Mouse (Mus musculus): ENCODE results near the gene Ctnnbl1.

Gene Ctnnbl1

DNA sequence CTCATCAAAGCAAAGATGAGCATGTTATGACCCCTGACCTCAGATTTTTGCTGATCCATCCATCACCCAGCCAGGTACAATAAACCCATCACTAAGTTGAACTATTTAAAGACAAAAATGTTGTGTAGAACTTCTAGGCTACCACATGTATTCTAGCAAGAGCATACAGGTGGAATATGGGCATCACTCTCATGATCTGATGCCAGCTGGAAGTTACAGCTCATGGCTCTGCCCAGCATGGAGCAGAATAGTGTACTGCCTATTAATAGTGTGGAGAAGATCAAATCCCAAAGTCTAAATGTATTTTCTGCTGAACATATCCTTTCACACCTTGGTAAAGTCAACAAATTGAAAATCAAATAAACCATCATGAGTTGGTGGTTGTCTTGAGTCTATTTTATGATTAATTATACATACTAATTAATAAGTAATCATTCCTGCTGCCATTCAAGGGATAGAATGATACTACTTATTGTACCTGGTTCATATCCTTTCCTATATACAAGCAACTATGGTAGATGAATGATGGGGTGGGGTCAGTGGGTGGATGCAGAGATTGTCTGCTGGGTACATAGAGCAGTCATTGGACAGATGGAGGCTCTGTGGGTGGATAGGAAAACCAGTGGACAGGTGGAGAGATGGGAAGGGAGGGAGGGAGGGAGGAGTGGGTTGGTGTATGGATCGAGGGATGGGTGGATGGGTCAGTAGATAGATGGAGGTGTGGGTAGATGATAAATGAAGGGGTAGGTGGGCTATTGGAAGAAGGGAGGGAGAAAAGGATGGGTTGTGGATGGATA lies 58.6 kb downstream of the Ctnnbl1 start:
- DNase-seq, result no peak

DNA sequence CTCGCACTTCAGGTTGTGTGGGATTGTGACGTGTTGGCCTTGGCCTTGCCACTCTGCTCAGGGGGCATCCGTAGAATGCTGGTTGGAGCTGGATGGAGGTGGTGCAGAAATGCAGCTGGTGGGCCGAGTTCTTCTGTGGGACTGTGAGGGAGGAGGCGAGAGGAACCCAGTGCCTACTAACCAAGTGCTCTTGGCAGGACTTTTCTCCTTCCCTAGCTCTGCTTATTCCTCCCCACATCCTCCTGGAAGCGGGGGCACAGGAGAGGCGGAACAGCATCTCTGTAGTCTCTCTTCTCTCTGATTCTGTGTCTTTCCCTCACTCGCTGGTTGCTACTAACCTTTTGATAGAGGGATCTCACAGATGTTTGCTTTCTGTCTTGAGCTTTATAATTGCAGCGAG lies 62.3 kb downstream of the Ctnnbl1 start:
- DNase-seq, result no peak

DNA sequence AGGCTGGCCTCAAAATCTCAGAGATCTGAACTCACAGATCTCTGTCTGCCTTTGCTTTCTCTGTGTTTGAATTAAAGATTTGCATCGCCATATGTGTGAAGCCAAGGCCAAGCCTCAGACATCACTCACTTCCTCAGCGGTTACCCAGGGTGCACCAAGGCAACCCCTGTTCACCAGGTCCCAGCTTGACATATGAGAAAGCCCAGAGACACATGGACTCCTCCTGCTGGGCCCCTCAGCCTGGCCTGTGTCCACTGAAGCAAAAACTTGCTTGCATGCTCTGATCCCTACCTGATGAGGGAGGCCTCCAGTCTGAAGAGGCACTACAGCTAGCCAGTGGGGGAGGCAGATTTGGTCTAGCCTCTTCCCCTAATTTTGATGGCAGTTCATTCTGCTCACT lies 63.1 kb downstream of the Ctnnbl1 start:
- no peak for DNase-seq

DNA sequence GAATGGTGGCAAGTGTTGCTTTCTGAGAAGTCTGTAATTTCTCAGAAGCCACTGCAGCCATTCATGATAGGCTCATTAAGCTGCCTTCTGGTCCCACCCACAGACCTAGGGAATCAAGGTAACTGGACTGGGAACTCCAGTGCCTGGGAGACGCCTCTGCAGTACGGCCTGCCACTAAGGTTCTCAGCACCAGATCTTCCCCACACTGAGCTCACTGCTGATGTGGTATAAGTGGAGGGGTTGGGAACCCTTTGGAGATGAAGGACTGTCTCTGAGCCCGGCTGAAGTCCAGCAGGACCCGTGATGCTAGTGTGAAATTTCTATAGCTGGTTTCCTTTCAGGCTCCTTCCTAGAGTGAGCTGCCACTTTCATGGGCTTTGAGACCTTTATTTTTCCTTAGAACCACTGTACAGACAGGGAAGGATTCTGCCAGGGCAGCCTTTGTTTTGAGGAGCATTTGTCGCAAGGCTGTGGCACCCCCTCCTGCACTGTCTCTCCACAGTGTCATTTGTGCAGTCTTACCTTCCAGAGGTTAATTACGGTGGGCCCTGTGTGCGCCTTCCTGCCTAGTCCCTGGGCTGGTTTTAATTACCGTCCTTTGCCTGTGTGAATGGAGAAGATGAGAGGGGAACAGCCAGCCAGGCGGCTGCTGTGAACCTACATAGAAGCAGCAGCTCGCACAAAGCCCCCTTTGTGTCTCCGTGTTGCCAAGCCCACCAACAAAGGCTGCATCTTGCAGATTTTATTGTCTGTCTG lies 63.7 kb downstream of the Ctnnbl1 start:
- no peak for DNase-seq

DNA sequence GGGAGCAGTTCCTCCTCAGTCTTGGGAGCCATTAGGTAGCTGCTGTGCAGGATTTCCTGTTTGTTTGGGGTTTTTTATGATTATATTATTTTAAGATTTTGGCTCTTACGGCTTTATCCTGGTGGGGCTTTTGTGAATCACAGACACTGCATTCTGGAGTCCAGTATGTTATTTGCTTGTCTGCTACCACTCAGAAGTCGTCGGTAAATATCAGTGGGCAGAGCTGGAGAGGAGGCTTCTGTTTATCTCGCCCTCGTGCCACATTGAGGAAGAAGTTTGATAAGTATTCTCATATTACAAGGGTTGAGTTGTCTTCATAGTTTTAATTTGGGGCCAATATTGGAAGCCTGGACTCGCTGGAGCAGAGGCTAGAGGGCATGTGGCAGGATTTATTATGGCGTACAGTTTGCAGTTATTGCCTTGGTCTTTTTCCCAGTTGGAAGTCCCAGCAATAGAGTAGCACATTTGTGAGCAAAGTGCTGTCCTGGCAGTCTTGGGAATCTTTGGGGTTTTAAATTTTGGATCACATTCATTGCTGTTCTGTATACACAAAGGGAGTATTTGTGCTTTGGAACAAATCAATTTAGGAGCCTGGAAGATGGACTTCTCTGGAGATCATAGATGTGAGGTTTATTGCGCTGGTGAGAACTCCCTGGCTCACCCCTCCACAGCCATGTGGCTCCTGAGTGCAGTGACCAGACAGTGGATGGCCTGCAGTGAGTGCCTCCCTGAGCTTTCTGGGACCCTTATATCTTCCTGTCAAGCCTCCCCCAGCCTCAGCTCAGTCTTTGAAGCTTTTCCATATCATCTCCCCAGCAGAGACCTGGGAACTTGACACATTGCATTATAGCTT lies 64.5 kb downstream of the Ctnnbl1 start:
- no peak for DNase-seq

DNA sequence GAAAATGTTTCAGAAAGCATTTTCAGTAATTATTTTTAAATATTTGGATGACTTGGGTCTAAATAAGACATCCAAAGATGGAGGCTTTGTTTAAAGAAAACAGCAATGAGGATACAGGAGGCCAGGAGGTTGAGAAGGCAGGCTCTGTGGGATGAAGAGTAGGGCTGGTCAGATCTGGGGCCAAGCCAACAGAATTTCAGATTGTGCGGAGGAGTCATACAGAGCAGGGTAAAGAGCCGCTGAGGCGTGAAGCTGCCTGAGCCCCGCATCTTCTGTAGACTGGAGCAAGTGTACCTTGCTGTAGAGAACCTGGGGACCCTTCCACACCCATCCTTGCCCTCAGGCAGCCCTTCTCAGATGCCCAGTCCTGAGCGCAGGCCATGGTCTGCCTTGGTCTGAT lies 65.5 kb downstream of the Ctnnbl1 start:
- no peak for DNase-seq

DNA sequence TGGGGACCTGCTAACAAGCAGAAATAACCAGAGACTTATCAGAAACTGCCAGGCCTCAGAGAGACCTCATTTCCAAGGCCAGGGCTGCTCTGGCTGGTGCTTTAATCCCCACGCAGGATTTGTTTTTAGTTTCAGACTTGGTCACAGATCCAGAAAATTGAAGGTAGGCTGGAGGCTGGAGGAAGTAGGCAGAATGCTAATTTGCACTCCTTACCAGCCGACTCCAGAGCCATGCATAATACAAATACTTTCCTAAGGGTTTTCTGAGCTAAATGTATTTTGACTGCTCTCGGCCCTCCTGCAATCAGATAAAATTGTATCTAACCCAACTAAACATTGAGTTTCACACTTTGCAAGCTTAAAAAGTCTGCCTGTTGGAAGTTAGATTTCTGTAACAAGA lies 67.2 kb downstream of the Ctnnbl1 start:
- DNase-seq, result no peak

- no peak for DNase-seq
These were observed 67.9 kb downstream of the Ctnnbl1 start for GRCm38 (mm10) chr2:157805091-157805490.

- no peak for DNase-seq
These were observed 69.9 kb downstream of the Ctnnbl1 start for GRCm38 (mm10) chr2:157807076-157807475.

DNA sequence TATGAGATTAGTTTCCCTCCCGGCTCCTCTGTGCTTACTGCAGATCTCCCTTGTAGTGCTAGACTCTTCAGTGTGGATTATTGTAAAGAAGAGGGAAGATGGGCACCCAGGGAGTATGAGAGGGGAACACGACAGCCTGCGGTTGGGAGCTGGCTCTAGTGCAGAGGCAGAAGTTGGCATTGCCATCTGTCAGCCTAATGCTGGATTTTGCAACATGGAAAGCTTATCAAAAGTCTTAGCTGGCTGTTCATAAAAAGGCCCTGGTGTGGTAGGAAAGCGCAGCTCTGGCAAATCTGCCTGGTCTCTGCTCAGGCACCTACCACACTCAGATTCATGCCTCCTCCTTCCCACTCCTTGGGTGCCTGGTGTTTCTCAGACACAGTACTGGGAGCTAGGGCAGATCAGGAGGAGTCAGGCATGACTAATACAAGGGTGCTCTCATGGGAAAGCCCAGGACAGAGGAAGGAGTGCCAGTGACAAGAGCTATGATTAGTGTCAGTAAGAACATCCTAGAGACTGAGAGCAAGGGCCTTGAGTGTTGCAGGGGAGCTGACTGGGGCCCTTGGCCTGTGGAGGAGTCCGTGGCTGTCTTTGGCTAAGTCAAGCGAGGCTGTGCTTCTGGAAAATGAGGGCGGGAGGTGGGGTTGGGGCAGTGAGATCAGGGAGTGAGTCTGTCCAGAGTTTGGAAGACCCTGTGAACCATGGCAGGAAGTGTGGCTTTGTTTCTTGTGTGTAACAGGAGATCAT lies 70.6 kb downstream of the Ctnnbl1 start:
- DNase-seq, result no peak

GRCm38 (mm10) chr2:157808368-157808923 lies 71.2 kb downstream of the Ctnnbl1 start:
- no peak for DNase-seq

DNA sequence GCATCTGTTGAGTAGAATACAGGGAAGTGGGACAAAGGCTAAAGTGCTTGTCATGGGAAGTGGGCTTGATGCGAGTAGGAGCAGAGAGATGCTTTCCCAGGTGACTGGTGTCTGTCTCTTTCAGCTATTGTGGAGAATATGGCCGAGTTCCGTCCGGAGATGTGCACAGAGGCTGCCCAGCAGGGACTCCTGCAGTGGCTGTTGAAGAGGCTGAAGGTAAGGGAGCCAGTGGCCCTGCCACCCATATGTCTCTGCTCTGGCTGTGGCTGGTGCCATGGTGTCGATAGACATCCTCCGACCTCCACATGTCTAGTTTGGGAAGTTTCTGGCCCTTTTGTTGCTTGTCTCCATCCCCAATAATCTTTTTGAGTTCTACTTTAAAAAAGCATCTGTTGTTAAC lies 72.1 kb downstream of the Ctnnbl1 start:
- no peak for DNase-seq

DNA sequence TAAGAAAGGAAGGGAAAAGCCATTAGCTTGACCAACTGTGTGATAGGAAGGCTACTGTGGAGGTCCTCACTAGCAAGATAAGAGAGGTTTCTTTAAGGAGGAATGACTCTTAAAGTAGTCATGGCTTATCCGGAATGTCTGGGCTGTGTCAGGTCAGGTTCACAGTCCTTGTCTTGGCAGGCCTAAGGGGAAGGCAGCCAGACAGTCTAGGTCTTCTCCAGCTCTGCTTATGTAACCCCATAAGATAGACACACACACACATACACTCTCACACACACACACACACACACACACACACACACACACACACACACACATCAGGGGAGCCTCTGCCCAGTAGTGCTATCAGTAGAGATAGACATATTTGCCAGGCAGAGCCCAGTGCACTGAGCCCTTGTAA lies 73.5 kb downstream of the Ctnnbl1 start:
- DNase-seq, result no peak

DNA sequence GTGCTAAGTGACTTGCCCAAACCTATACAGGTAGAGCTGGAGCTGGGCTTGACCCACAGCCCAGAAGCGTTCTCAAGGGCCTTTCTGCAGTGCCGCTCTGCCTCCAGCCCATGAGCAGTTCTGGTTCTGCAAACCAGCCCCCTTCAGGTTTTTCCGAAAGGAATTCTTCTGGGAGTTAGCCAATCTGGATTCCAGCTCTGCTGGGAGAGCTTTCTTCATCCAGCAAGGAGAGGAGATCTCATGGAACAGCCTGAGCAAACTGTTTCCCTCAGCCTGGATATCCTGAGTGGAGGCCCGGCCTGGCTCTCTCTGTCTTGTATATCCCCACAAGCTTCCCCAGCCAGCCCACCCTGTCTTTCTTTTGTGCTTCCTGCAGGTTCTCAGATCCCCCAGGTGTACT lies 75.9 kb downstream of the Ctnnbl1 start:
- DNase-seq, result no peak

GRCm38 (mm10) chr2:157814116-157814964 lies 77.1 kb downstream of the Ctnnbl1 start:
- no peak for DNase-seq

DNA sequence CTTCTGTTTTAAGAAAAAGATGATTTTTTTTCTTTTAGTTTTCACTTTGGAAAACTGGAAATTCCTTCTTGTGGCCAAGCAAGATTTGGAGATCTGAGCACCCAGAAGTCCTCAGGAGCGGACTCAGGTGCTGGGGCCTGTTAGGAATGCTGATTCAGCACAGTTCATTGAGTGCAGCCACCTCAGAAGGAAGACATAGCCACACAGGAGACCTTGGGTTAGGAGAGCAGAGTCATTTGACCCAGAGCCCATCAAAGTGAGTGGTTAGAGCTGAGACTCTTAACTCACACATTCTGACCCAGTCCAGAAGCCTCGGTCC lies 77.7 kb downstream of the Ctnnbl1 start:
- DNase-seq, result no peak

DNA sequence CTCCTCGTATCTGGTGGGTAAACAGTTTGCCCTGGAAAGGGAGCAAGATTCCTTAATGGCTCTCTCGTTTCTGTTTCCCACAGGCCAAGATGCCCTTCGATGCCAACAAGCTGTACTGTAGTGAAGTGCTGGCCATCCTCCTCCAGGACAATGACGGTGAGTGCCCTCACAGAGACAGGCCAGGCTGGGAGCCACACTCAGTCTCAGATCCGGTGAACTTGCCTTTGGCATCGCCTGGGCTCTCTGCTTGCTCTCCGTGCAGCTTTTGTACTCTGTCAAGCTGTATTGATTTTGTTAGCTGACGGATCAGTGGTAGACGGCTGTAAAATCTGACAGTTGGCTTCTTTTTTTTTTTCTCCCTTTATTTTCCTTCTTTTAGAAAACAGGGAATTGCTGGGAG lies 80.5 kb downstream of the Ctnnbl1 start:
- no peak for DNase-seq

DNA sequence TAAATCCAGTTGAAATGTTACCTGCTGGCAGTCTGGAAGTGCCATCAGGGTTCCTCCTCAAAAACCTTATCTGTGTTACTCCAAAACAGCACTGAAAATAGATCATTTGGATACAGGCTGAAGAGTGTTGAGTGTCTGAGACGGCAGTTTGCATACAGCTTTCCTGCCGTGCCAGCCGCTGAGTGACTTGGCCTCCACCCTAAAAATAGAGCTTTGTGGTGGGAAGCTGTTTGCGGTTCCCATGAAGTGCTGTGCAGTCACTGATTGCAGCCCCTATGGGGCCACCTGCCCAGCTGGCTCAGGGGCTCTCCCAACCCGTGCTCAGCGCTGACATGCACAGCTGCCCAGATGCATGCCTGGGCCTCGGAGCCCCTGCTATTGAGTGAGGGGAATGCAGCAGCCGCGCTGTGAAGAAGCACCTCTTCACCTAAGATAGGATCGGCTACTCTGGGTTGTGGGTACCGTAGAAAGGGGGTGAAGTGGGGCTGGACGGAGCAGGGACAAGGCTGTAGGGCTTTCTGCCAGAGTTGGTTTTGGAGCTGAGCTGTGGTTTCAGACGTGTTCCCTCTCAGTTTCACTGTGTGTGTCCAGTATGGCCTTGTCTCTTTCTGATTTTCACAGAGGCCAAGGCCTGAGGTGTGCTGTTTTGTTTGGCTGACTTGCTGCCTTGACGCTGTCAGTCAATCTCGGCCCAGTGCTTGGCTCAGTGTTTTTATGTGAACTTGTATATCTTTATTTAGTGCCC lies 81.5 kb downstream of the Ctnnbl1 start:
- no peak for DNase-seq

DNA sequence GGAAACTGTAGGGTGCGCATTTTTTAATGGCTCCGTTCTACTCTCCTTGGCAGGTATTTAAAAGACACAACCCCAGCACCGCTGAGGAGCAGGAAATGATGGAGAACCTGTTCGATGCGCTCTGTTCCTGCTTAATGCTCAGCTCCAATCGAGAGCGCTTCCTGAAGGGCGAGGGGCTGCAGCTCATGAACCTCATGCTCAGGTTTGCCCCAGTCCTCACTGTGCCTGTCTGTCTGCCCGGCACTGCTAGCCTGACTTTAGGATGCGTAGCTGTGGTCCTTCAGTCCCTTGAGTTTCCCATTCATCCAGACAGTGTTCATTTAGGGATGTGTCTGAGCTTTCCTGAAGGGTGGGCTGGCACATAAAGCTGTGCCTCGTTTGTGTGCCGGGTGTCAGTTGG lies 82.2 kb downstream of the Ctnnbl1 start:
- DNase-seq, result no peak

DNA sequence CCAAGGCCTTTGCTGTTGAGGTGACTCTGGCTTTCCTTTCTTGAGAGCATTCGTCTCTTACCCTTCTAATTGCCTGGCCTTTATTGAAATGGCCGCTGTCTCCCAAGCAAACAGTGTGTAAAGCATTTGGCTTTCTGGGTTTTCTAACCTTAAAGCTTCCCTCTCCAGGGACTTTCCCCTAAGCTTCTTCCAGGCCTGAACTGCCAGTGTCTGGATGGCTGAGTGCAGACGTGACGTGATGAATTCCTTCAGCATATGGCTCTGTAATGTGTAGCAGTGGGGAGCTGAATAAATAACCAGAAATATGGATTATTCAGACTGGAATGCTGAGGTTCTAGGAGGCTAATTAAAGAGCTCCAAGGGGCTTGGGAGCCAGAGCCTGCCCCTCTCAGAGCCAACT lies 84.1 kb downstream of the Ctnnbl1 start:
- no peak for DNase-seq

DNA sequence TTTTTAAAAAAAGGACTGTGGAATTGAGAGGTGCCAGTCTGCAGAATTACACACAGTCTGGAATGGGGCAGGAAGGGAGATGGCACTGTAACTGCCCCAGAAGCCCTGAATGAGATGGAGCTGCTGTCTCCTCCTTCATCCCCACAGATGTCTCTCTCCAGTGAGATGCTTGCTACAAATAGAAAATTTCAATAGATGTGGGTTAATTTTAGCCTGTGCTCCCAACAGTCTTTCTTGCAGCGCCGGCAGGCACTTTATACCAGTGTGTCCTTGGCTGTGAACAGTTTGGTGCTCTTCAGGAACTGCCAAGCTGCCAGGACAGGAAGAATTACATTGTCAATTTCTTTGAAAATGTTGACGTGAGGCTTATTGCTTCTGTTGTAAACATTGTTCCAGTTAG lies 86.3 kb downstream of the Ctnnbl1 start:
- DNase-seq, result no peak

All from kidney, adult 18-20 months (tissue).